Mouse (Mus musculus) cortical plate, adult 2 months (tissue): ENCODE results near the gene Slc25a22.

Source experiments
- CTCF ChIP-seq: fragments of 200-500 bp; IDR thresholded peaks from 2 replicates; pipeline ENCODE4 v1.5.1; 2011; ENCODE audit warnings: mild to moderate bottlenecking, control low read depth, low read length; ENCODE audit not compliant: insufficient read depth; ENCODE audit errors: extremely low read depth
- POLR2A ChIP-seq: fragments of 200-500 bp; IDR thresholded peaks from 2 replicates; pipeline ENCODE4 v1.6.1; 2011; ENCODE audit warnings: mild to moderate bottlenecking, low read length, control low read depth; ENCODE audit not compliant: insufficient read depth; ENCODE audit errors: extremely low read depth

- no peak for TF ChIP-seq CTCF
- no peak for TF ChIP-seq POLR2A
These were observed 31.7 kb upstream of the Slc25a22 start for GRCm38 (mm10) chr7:141469352-141469751.
